Mouse (Mus musculus) naive thymus-derived CD4-positive, alpha-beta T cell, adult 2 months (primary cell): Measurements from ENCODE around the gene Gm39566.

Source experiments
- DNase-seq: peaks from one replicate; pipeline ENCODE4 v3.0.0-alpha.2; 2011; ENCODE audit warnings: low read depth

Gm39566 gene

GRCm38 (mm10) chr11:69795983-69796435 lies 19.1 kb downstream of the Gm39566 start:
- DNase-seq: peak; percentile 45

- peak; percentile 93 for DNase-seq
These were observed 19.7 kb downstream of the Gm39566 start, which contains the start of gene Chrnb1 for GRCm38 (mm10) chr11:69795168-69795982. Gene Chrnb1 (minus strand): TSS chr11:69795943.

- no peak for DNase-seq
These were observed 21.7 kb downstream of the Gm39566 start for GRCm38 (mm10) chr11:69793429-69793828.

GRCm38 (mm10) chr11:69791420-69791819 lies 23.7 kb downstream of the Gm39566 start:
- no peak for DNase-seq

GRCm38 (mm10) chr11:69789431-69789830 lies 25.7 kb downstream of the Gm39566 start:
- no peak for DNase-seq

- DNase-seq: no peak
These were observed 27.8 kb downstream of the Gm39566 start for GRCm38 (mm10) chr11:69787306-69787705.

- DNase-seq: no peak
These were observed 30.3 kb downstream of the Gm39566 start for GRCm38 (mm10) chr11:69784793-69785272.

- DNase-seq: no peak
These were observed 33.3 kb downstream of the Gm39566 start for GRCm38 (mm10) chr11:69781828-69782227.

- no peak for DNase-seq
These were observed 36.1 kb downstream of the Gm39566 start for GRCm38 (mm10) chr11:69778985-69779384.

- DNase-seq: no peak
These were observed 36.7 kb downstream of the Gm39566 start for GRCm38 (mm10) chr11:69778258-69778982.

GRCm38 (mm10) chr11:69777504-69778257 lies 37.4 kb downstream of the Gm39566 start:
- no peak for DNase-seq

- no peak for DNase-seq
These were observed 38.6 kb downstream of the Gm39566 start for GRCm38 (mm10) chr11:69776488-69776887.

- no peak for DNase-seq
These were observed 39.4 kb downstream of the Gm39566 start for GRCm38 (mm10) chr11:69775716-69776115.

- DNase-seq: no peak
These were observed 40.1 kb downstream of the Gm39566 start for GRCm38 (mm10) chr11:69774961-69775360.

- no peak for DNase-seq
These were observed 47.5 kb downstream of the Gm39566 start for GRCm38 (mm10) chr11:69767625-69767909.

- DNase-seq: no peak
These were observed 48.0 kb downstream of the Gm39566 start for GRCm38 (mm10) chr11:69766872-69767624.

GRCm38 (mm10) chr11:69766126-69766609 lies 48.9 kb downstream of the Gm39566 start:
- peak; percentile 90 for DNase-seq

GRCm38 (mm10) chr11:69765221-69766125 lies 49.6 kb downstream of the Gm39566 start, which contains the start of gene Zbtb4:
Gene Zbtb4 (plus strand): TSS chr11:69765912.
- peak; percentile 80 for DNase-seq

- DNase-seq: no peak
These were observed 51.5 kb downstream of the Gm39566 start for GRCm38 (mm10) chr11:69763551-69763950.

GRCm38 (mm10) chr11:69761868-69762267 lies 53.2 kb downstream of the Gm39566 start, which contains the start of gene Slc35g3:
Gene Slc35g3 (minus strand): TSS chr11:69761968.
- peak; percentile 45 for DNase-seq
